Mouse (Mus musculus) lung, embryonic 16.5 days (tissue): ENCODE data around the gene Tdp2. TPM values are rescaled to one million over a fixed set of nuclear protein-coding genes. Genes with fewer than 3 reads are reported as not detected.

Source experiments
- ATAC-seq: fragments of 200-750 bp; cut with Nextera tagmentation; 2 replicates; pipeline ENCODE4 v1.8.0; 2017; ENCODE audit warnings: low read depth, mild to moderate bottlenecking, moderate library complexity
- H3K27ac ChIP-seq: fragments of 300-500 bp; sonication (generic); 2 replicates; pipeline ENCODE4 v1.5.1; 2014; ENCODE audit warnings: mild to moderate bottlenecking, control low read depth, low read length
- H3K27me3 ChIP-seq: fragments of 300-500 bp; sonication (generic); 2 replicates; pipeline ENCODE4 v1.6.1; 2014; ENCODE audit warnings: low read depth, low read length, mixed read lengths; ENCODE audit not compliant: control insufficient read depth, insufficient read depth
- H3K36me3 ChIP-seq: fragments of 300-500 bp; sonication (generic); 2 replicates; pipeline ENCODE4 v1.6.1; 2014; ENCODE audit warnings: low read length; ENCODE audit not compliant: control insufficient read depth, insufficient read depth
- H3K4me1 ChIP-seq: fragments of 300-500 bp; sonication (generic); replicated peaks from 2 replicates; pipeline ENCODE4 v1.6.1; 2014; ENCODE audit warnings: low read length, mixed read lengths; ENCODE audit not compliant: control insufficient read depth, insufficient read depth
- H3K4me2 ChIP-seq: fragments of 300-500 bp; sonication (generic); 2 replicates; pipeline ENCODE4 v1.6.1; 2014; ENCODE audit warnings: low read depth, low read length, control low read depth
- H3K4me3 ChIP-seq: fragments of 300-500 bp; sonication (generic); 2 replicates; pipeline ENCODE4 v1.5.1; 2014; ENCODE audit warnings: mild to moderate bottlenecking, low read length, control low read depth
- H3K9ac ChIP-seq: fragments of 300-500 bp; sonication (generic); 2 replicates; pipeline ENCODE4 v1.6.1; 2014; ENCODE audit warnings: low read length, control low read depth
- H3K9me3 ChIP-seq: fragments of 300-500 bp; sonication (generic); 2 replicates; pipeline ENCODE4 v1.6.1; 2016; ENCODE audit warnings: low read length; ENCODE audit not compliant: control insufficient read depth
- WGBS: fragments of 180-500 bp; shearing (Covaris S2); extraction: QIAGEN DNeasy Blood & Tissue Kit; methylation state at CpG from one replicate; pipeline ENCODE4 v1.1.7; 2014; 5-methylcytosine and 5-hydroxymethylcytosine counted together
- polyA plus RNA-seq: library from polyadenylated mRNA; unstranded; fragments of >200 nt; fragmentation: Nextera tagmentation; extraction: Ambion mirVana; gene quantifications from 2 replicates; pipeline ENCODE4 v1.2.1, GENCODE M21; 2015

Tdp2 gene
- polyA plus RNA-seq, 1 experiment from 2014 or later = 52.7 TPM

- no peaks in the 10 kb centered on the region for H3K9me3 ChIP-seq
- no peaks in the 10 kb centered on the region for H3K27me3 ChIP-seq
- H3K4me2 ChIP-seq = no peak overlapping the region
- no peaks in the 10 kb centered on the region for H3K4me1 ChIP-seq
- ATAC-seq = no peak
- no peak overlapping the region for H3K4me3 ChIP-seq
- no peak overlapping the region for H3K27ac ChIP-seq
- WGBS = 88% methylated on average over 6 of the region's 6 CpGs
- no peak overlapping the region for H3K9ac ChIP-seq
- H3K36me3 ChIP-seq = no peaks in the 10 kb centered on the region
These were observed 50.9 kb downstream of the Tdp2 start for GRCm38 (mm10) chr13:24882411-24882810.

- H3K4me1 ChIP-seq = no peaks in the 10 kb centered on the region
- no peak for ATAC-seq
- no peaks in the 10 kb centered on the region for H3K9me3 ChIP-seq
- no peaks in the 10 kb centered on the region for H3K36me3 ChIP-seq
- no peaks in the 10 kb centered on the region for H3K27me3 ChIP-seq
- H3K4me3 ChIP-seq = no peak overlapping the region
- WGBS = 26% methylated on average over 1 of the region's 1 CpGs
- H3K4me2 ChIP-seq = no peak overlapping the region
- H3K9ac ChIP-seq = no peak overlapping the region
- no peak overlapping the region for H3K27ac ChIP-seq
These were observed 58.1 kb downstream of the Tdp2 start for GRCm38 (mm10) chr13:24889554-24889953.

Other genes with a start within 250 kb of the Tdp2 start
- gene Ripor2, start 249.5 kb upstream of the Tdp2 start, polyA plus RNA-seq = 4.3 and 5.0 TPM in 2 replicates
- gene Armh2, start 90.4 kb upstream of the Tdp2 start, polyA plus RNA-seq = not detected in 2 replicates
- gene Gmnn, start 69.8 kb upstream of the Tdp2 start, polyA plus RNA-seq = 103 and 110 TPM in 2 replicates
- gene BC005537, start 30.0 kb upstream of the Tdp2 start, polyA plus RNA-seq = 12.7 and 16.1 TPM in 2 replicates
- gene Acot13, start 139 bp upstream of the Tdp2 start, polyA plus RNA-seq = 68.7 and 74.2 TPM in 2 replicates
- gene D130043K22Rik, start 13.5 kb downstream of the Tdp2 start, polyA plus RNA-seq = 0.20 and 0.21 TPM in 2 replicates
- gene Aldh5a1, start 106.0 kb downstream of the Tdp2 start, polyA plus RNA-seq = 7.1 and 7.6 TPM in 2 replicates
- gene Gpld1, start 111.5 kb downstream of the Tdp2 start, polyA plus RNA-seq = 1.7 and 1.9 TPM in 2 replicates
- 14.3 and 17.9 TPM in 2 replicates for gene Mrs2, start 188.7 kb downstream of the Tdp2 start, polyA plus RNA-seq
- gene Dcdc2a, start 224.3 kb downstream of the Tdp2 start, polyA plus RNA-seq = 3.6 and 3.7 TPM in 2 replicates